In genomic region chr1:55499872-55500271, GRCm38 (mm10) we compare ENCODE assay signal across 15 mouse cellular contexts.
DNase-seq lines count a peak whose midpoint lies in the region; ATAC-seq and TF ChIP-seq lines count a peak whose summit lies in the region.
"Had no signal": no experiment of that assay in that cellular context is flagged by ENCODE, and none has a peak within 500 bp of the region (broad histone marks: within the 10 kb centered on the region; RNA-seq: fewer than 3 reads in every experiment).

No protein-coding gene starts in this region.

- TF ChIP-seq POLR2A in thymus, adult 2 months (IDR thresholded peaks at IDR 0.05; ENCODE audit: control insufficient read depth, extremely low read depth, insufficient read depth, low read length, poor library complexity): no peak

- intact Hi-C loops in left cerebral cortex, adult 2 months (cut with DNase I): loop anchor here (5.0 kb wide), 2 partner anchors 57 to 93 kb away; partner anchors contain the start of gene Plcl1
- intact Hi-C loops in left cerebral cortex, postnatal 10 days (cut with DNase I): no loop called here
- intact Hi-C loops in heart, postnatal 10 days (cut with DNase I): no loop called here

- H3K4me1 ChIP-seq in thymus, adult 2 months (replicated peaks; ENCODE audit: control insufficient read depth, insufficient read depth, low read length): no peaks in the 10 kb centered on the region

- no peak overlapping the region for H3K4me3 ChIP-seq in left cerebral cortex, adult 2 months
- H3K4me3 ChIP-seq in thymus, adult 2 months (ENCODE audit: control insufficient read depth, insufficient read depth, low read length): no peak overlapping the region
- H3K4me3 ChIP-seq: heart, embryonic 13.5 days; hindbrain, embryonic 13.5 days; midbrain, embryonic 15.5 days had no signal

- H3K27me3 ChIP-seq in thymus, adult 2 months (ENCODE audit: control insufficient read depth, insufficient read depth, low read length): no peaks in the 10 kb centered on the region
- H3K27me3 ChIP-seq: CH12.LX; heart, embryonic 13.5 days; hindbrain, embryonic 13.5 days; midbrain, embryonic 15.5 days had no signal

- peak; percentile 17 to 22 for DNase-seq in left cerebral cortex, adult 2 months (ENCODE audit: extremely low spot score in 1 of 2, low spot score in 2 of 2)
- no peak for DNase-seq in left cerebral cortex, postnatal 10 days (ENCODE audit: extremely low spot score in 1 of 2, low spot score in 2 of 2)
- DNase-seq in layer of hippocampus, adult 9-10 months (ENCODE audit: low spot score): peak; percentile 31
- peak; percentile 66 for DNase-seq in telencephalon, adult 2 months (ENCODE audit: low read depth, low spot score)
- DNase-seq in thymus, adult 2 months: no peak
- DNase-seq in heart, postnatal 10 days: no peak
- DNase-seq: cerebellum, adult 8-10 months; gastrocnemius, postnatal 10 days; kidney, adult 2 months; lung, embryonic 14.5 days had no signal

- 71% methylated on average over 1 of the region's 1 CpGs for WGBS in thymus, adult 2 months

- ATAC-seq in frontal cortex, adult (ENCODE audit: low TSS enrichment): peak; percentile 99
- ATAC-seq: midbrain, embryonic 15.5 days had no signal

- TF ChIP-seq CTCF in left cerebral cortex, adult 2 months (IDR thresholded peaks at IDR 0.05): no peak
- no peak for TF ChIP-seq CTCF in thymus, adult 2 months (IDR thresholded peaks at IDR 0.05; ENCODE audit: borderline replicate concordance, control insufficient read depth, extremely low read depth, insufficient read depth, low read length, poor library complexity)

- no peaks in the 10 kb centered on the region for H3K36me3 ChIP-seq in thymus, adult 2 months (ENCODE audit: control insufficient read depth, insufficient read depth, low read length)
- H3K36me3 ChIP-seq: heart, embryonic 13.5 days; hindbrain, embryonic 13.5 days; midbrain, embryonic 15.5 days had no signal

- H3K27ac ChIP-seq in left cerebral cortex, adult 2 months: no peak overlapping the region; the same call in 1 of the 2 replicates
- H3K27ac ChIP-seq in thymus, adult 2 months (ENCODE audit: control insufficient read depth, insufficient read depth, low read length): no peak overlapping the region
- H3K27ac ChIP-seq: heart, embryonic 13.5 days; hindbrain, embryonic 13.5 days; midbrain, embryonic 15.5 days had no signal

Comparison
In these comparisons a context has a peak if more than half of its experiments do, and no peak if none do; other contexts are left out.
1. DNase-seq: peak in left cerebral cortex, adult 2 months (2 of 2), layer of hippocampus, adult 9-10 months (single experiment) and telencephalon, adult 2 months (single experiment); none in left cerebral cortex, postnatal 10 days (0 of 2), thymus, adult 2 months (single experiment) and heart, postnatal 10 days (0 of 2).